Mouse (Mus musculus) midbrain, embryonic 13.5 days (tissue): ENCODE measurements around the gene Prss38. TPM values are rescaled to one million over a fixed set of nuclear protein-coding genes. Genes with fewer than 3 reads are reported as not detected.
"Not testable (repeated sequence)": the region's sequence is repeated elsewhere in the genome, so short reads cannot be mapped to it uniquely, and the experiment has no call there.

Experiments
- ATAC-seq: fragments of 200-750 bp; cut with Nextera tagmentation; 2 replicates; pipeline ENCODE4 v1.8.0; 2017; ENCODE audit warnings: mild to moderate bottlenecking, moderate TSS enrichment, moderate library complexity
- H3K27ac ChIP-seq: fragments of 300-500 bp; sonication (generic); 2 replicates; pipeline ENCODE4 v1.5.1; 2015; ENCODE audit warnings: inconsistent platforms, mild to moderate bottlenecking, moderate library complexity
- H3K27me3 ChIP-seq: fragments of 300-500 bp; sonication (generic); 2 replicates; pipeline ENCODE4 v1.6.1; 2015; ENCODE audit warnings: mild to moderate bottlenecking, inconsistent platforms
- H3K36me3 ChIP-seq: fragments of 300-500 bp; sonication (generic); 2 replicates; pipeline ENCODE4 v1.6.1; 2015; ENCODE audit warnings: mild to moderate bottlenecking, inconsistent platforms
- H3K4me1 ChIP-seq: fragments of 300-500 bp; sonication (generic); replicated peaks from 2 replicates; pipeline ENCODE4 v1.6.1; 2015; ENCODE audit warnings: inconsistent platforms
- H3K4me2 ChIP-seq: fragments of 300-500 bp; sonication (generic); replicated peaks from 2 replicates; pipeline ENCODE4 v1.6.1; 2015; ENCODE audit warnings: moderate library complexity, mild to moderate bottlenecking, inconsistent platforms
- H3K4me3 ChIP-seq: fragments of 300-500 bp; sonication (generic); replicated peaks from 2 replicates; pipeline ENCODE4 v1.5.1; 2015; ENCODE audit warnings: mild to moderate bottlenecking, inconsistent platforms
- H3K9ac ChIP-seq: fragments of 300-500 bp; sonication (generic); replicated peaks from 2 replicates; pipeline ENCODE4 v1.6.1; 2015; ENCODE audit warnings: mild to moderate bottlenecking, inconsistent platforms
- H3K9me3 ChIP-seq: fragments of 300-500 bp; sonication (generic); 2 replicates; pipeline ENCODE4 v1.6.1; 2016; ENCODE audit warnings: mild to moderate bottlenecking, inconsistent platforms
- WGBS: fragments of 180-500 bp; shearing (Covaris S2); methylation state at CpG from one replicate; pipeline ENCODE4 v1.1.7; 2015; 5-methylcytosine and 5-hydroxymethylcytosine counted together
- polyA plus RNA-seq: library from polyadenylated mRNA; unstranded; fragments of >200 nt; fragmentation: Nextera tagmentation; extraction: Ambion mirVana; gene quantifications from 2 replicates; pipeline ENCODE4 v1.2.1, GENCODE M21; 2015

The Prss38 gene
- polyA plus RNA-seq, 1 experiment from 2014 or later: not detected

- no peak overlapping the region for H3K27ac ChIP-seq
- no peak overlapping the region for H3K4me2 ChIP-seq
- H3K4me1 ChIP-seq: peaks cover 5% of the 10 kb centered on the region; the same call in 1 of the 2 replicates
- H3K36me3 ChIP-seq: no peaks in the 10 kb centered on the region
- ATAC-seq: no peak
- no peaks in the 10 kb centered on the region for H3K27me3 ChIP-seq
- no peak overlapping the region for H3K9ac ChIP-seq
- no peak overlapping the region for H3K4me3 ChIP-seq
- no peaks in the 10 kb centered on the region for H3K9me3 ChIP-seq
- WGBS: 95% methylated on average over 5 of the region's 5 CpGs
These were observed 19.0 kb upstream of the Prss38 start for GRCm38 (mm10) chr11:59394451-59394850.

- 24% methylated on average over 9 of the region's 9 CpGs for WGBS
These were observed 18.1 kb upstream of the Prss38 start for GRCm38 (mm10) chr11:59393591-59393990.

GRCm38 (mm10) chr11:59392300-59392699 lies 16.8 kb upstream of the Prss38 start:
- Histone ChIP-seq H3K36me3 (no peaks in the 10 kb centered on the region), H3K27me3 (no peaks in the 10 kb centered on the region), H3K4me2 (no peak overlapping the region), H3K9me3 (no peaks in the 10 kb centered on the region), H3K9ac (no peak overlapping the region), H3K27ac (no peak overlapping the region), H3K4me1 (peaks cover 5% of the 10 kb centered on the region; the same call in 1 of the 2 replicates), H3K4me3 (no peak overlapping the region)
- WGBS: 76% methylated on average over 6 of the region's 6 CpGs
- ATAC-seq: no peak

More at GRCm38 (mm10) chr11:59393591-59393990, 18.1 kb upstream of the Prss38 start:
- Histone ChIP-seq H3K4me3 (no peak overlapping the region), H3K36me3 (no peaks in the 10 kb centered on the region), H3K9ac (no peak overlapping the region), H3K4me2 (no peak overlapping the region), H3K27ac (peak overlapping the region; percentile 1; the same call in 1 of the 2 replicates), H3K9me3 (no peaks in the 10 kb centered on the region), H3K27me3 (no peaks in the 10 kb centered on the region), H3K4me1 (peaks cover 5% of the 10 kb centered on the region; the same call in 1 of the 2 replicates)
- ATAC-seq: peak; percentile 27; the same call in 1 of the 2 replicates

- WGBS: 43% methylated on average over 9 of the region's 9 CpGs
- no peaks in the 10 kb centered on the region for H3K27me3 ChIP-seq
- H3K36me3 ChIP-seq: no peaks in the 10 kb centered on the region
- H3K4me1 ChIP-seq: peaks cover 5% of the 10 kb centered on the region; the same call in 1 of the 2 replicates
- no peak overlapping the region for H3K4me2 ChIP-seq
- no peak overlapping the region for H3K4me3 ChIP-seq
- ATAC-seq: no peak
- H3K9me3 ChIP-seq: no peaks in the 10 kb centered on the region
- H3K27ac ChIP-seq: no peak overlapping the region
- no peak overlapping the region for H3K9ac ChIP-seq
These were observed 15.0 kb upstream of the Prss38 start for GRCm38 (mm10) chr11:59390470-59390869.

GRCm38 (mm10) chr11:59389617-59390016 lies 14.2 kb upstream of the Prss38 start:
- peaks cover 5% of the 10 kb centered on the region; the same call in 1 of the 2 replicates for H3K4me1 ChIP-seq
- no peaks in the 10 kb centered on the region for H3K27me3 ChIP-seq
- no peaks in the 10 kb centered on the region for H3K9me3 ChIP-seq
- H3K9ac ChIP-seq: no peak overlapping the region
- no peak overlapping the region for H3K4me3 ChIP-seq
- no peak overlapping the region for H3K4me2 ChIP-seq
- WGBS: 65% methylated on average over 4 of the region's 4 CpGs
- H3K27ac ChIP-seq: no peak overlapping the region
- ATAC-seq: no peak
- H3K36me3 ChIP-seq: no peaks in the 10 kb centered on the region

GRCm38 (mm10) chr11:59388806-59389205 lies 13.3 kb upstream of the Prss38 start:
- 90% methylated on average over 4 of the region's 4 CpGs for WGBS
- ATAC-seq: no peak
- Histone ChIP-seq H3K27ac (no peak overlapping the region), H3K9ac (no peak overlapping the region), H3K4me2 (no peak overlapping the region), H3K36me3 (no peaks in the 10 kb centered on the region), H3K9me3 (no peaks in the 10 kb centered on the region), H3K4me1 (peaks cover 5% of the 10 kb centered on the region; the same call in 1 of the 2 replicates), H3K27me3 (no peaks in the 10 kb centered on the region), H3K4me3 (no peak overlapping the region)

- H3K4me2 ChIP-seq: no peak overlapping the region
- no peaks in the 10 kb centered on the region for H3K27me3 ChIP-seq
- H3K4me3 ChIP-seq: no peak overlapping the region
- H3K9me3 ChIP-seq: no peaks in the 10 kb centered on the region
- no peaks in the 10 kb centered on the region for H3K36me3 ChIP-seq
- no peak for ATAC-seq
- H3K9ac ChIP-seq: no peak overlapping the region
- no peak overlapping the region for H3K27ac ChIP-seq
- WGBS: 63% methylated on average over 4 of the region's 4 CpGs
- peaks cover 5% of the 10 kb centered on the region; the same call in 1 of the 2 replicates for H3K4me1 ChIP-seq
These were observed 12.0 kb upstream of the Prss38 start for GRCm38 (mm10) chr11:59387471-59387870.

GRCm38 (mm10) chr11:59385123-59385522 lies 9.7 kb upstream of the Prss38 start:
- H3K27me3 ChIP-seq: no peaks in the 10 kb centered on the region
- 15% methylated on average over 8 of the region's 8 CpGs for WGBS
- no peaks in the 10 kb centered on the region for H3K36me3 ChIP-seq
- ATAC-seq: no peak
- H3K9me3 ChIP-seq: no peaks in the 10 kb centered on the region
- no peak overlapping the region for H3K4me3 ChIP-seq
- no peaks in the 10 kb centered on the region for H3K4me1 ChIP-seq
- H3K27ac ChIP-seq: no peak overlapping the region
- no peak overlapping the region for H3K4me2 ChIP-seq
- H3K9ac ChIP-seq: no peak overlapping the region

- no peak overlapping the region for H3K4me3 ChIP-seq
- H3K4me2 ChIP-seq: no peak overlapping the region
- no peak overlapping the region for H3K9ac ChIP-seq
- no peak overlapping the region for H3K27ac ChIP-seq
- no peaks in the 10 kb centered on the region for H3K27me3 ChIP-seq
- no peaks in the 10 kb centered on the region for H3K9me3 ChIP-seq
- H3K36me3 ChIP-seq: no peaks in the 10 kb centered on the region
- 57% methylated on average over 7 of the region's 7 CpGs for WGBS
- no peak for ATAC-seq
- H3K4me1 ChIP-seq: no peaks in the 10 kb centered on the region
These were observed 9.0 kb upstream of the Prss38 start for GRCm38 (mm10) chr11:59384441-59384959.

- no peak overlapping the region for H3K4me3 ChIP-seq
- no peaks in the 10 kb centered on the region for H3K9me3 ChIP-seq
- H3K9ac ChIP-seq: no peak overlapping the region
- H3K27ac ChIP-seq: no peak overlapping the region
- no peak for ATAC-seq
- no peak overlapping the region for H3K4me2 ChIP-seq
- no peaks in the 10 kb centered on the region for H3K36me3 ChIP-seq
- H3K27me3 ChIP-seq: no peaks in the 10 kb centered on the region
- no peaks in the 10 kb centered on the region for H3K4me1 ChIP-seq
These were observed 4.1 kb upstream of the Prss38 start for GRCm38 (mm10) chr11:59379547-59379946.

GRCm38 (mm10) chr11:59377999-59378398 lies 2.5 kb upstream of the Prss38 start:
- Histone ChIP-seq H3K4me2 (no peak overlapping the region), H3K9me3 (no peaks in the 10 kb centered on the region), H3K9ac (no peak overlapping the region), H3K27ac (no peak overlapping the region), H3K27me3 (no peaks in the 10 kb centered on the region), H3K4me1 (no peaks in the 10 kb centered on the region), H3K36me3 (no peaks in the 10 kb centered on the region), H3K4me3 (no peak overlapping the region)
- no peak for ATAC-seq
- WGBS: 92% methylated on average over 3 of the region's 3 CpGs

GRCm38 (mm10) chr11:59369848-59370247 lies 5.6 kb downstream of the Prss38 start:
- Histone ChIP-seq H3K4me1 (peaks cover 11% of the 10 kb centered on the region; the same call in 1 of the 2 replicates), H3K4me2 (no peak overlapping the region), H3K27me3 (no peaks in the 10 kb centered on the region; the same call in 1 of the 2 replicates), H3K36me3 (no peaks in the 10 kb centered on the region), H3K27ac (no peak overlapping the region), H3K4me3 (no peak overlapping the region), H3K9me3 (no peaks in the 10 kb centered on the region), H3K9ac (no peak overlapping the region)
- 87% methylated on average over 11 of the region's 11 CpGs for WGBS
- ATAC-seq: no peak

GRCm38 (mm10) chr11:59367955-59368354 lies 7.5 kb downstream of the Prss38 start:
- ATAC-seq: not testable (repeated sequence)

More at GRCm38 (mm10) chr11:59367955-59368354, 7.5 kb downstream of the Prss38 start:
- not testable (repeated sequence) for H3K27ac ChIP-seq, H3K4me2 ChIP-seq, H3K27me3 ChIP-seq, H3K36me3 ChIP-seq, H3K9me3 ChIP-seq, H3K4me3 ChIP-seq, H3K9ac ChIP-seq
- peaks cover 11% of the 10 kb centered on the region; the same call in 1 of the 2 replicates for H3K4me1 ChIP-seq
- WGBS: 87% methylated on average over 4 of the region's 4 CpGs
